In genomic region chr14:48324460-48324850, GRCm38 (mm10) we compare ENCODE assay signal across 25 mouse cellular contexts.
A peak's percentile ranks its signal among the peaks of the same experiment; 100 is the strongest.
DNase-seq lines count a peak whose midpoint lies in the region; ATAC-seq and TF ChIP-seq lines count a peak whose summit lies in the region.
"Had no signal": no experiment of that assay in that cellular context is flagged by ENCODE, and none has a peak within 500 bp of the region (broad histone marks: within the 10 kb centered on the region; RNA-seq: fewer than 3 reads in every experiment).

No protein-coding gene starts in this region.

- no peaks in the 10 kb centered on the region for H3K9me3 ChIP-seq in embryonic facial prominence, embryonic 15.5 days (replicated peaks)
- no peaks in the 10 kb centered on the region for H3K9me3 ChIP-seq in embryonic facial prominence, embryonic 10.5 days
- no peaks in the 10 kb centered on the region for H3K9me3 ChIP-seq in lung, embryonic 14.5 days (ENCODE audit: low read depth, low read length)
- H3K9me3 ChIP-seq in midbrain, embryonic 13.5 days = no peaks in the 10 kb centered on the region
- H3K9me3 ChIP-seq in midbrain, embryonic 11.5 days (ENCODE audit: control insufficient read depth, low read length) = no peaks in the 10 kb centered on the region
- H3K9me3 ChIP-seq in midbrain, postnatal 0 days (ENCODE audit: low read length) = no peaks in the 10 kb centered on the region
- no peaks in the 10 kb centered on the region for H3K9me3 ChIP-seq in forebrain, embryonic 11.5 days (ENCODE audit: control insufficient read depth, low read length)
- H3K9me3 ChIP-seq: forebrain, embryonic 12.5 days; forebrain, embryonic 15.5 days; heart, embryonic 12.5 days; heart, embryonic 15.5 days; hindbrain, embryonic 10.5 days; hindbrain, embryonic 13.5 days had no signal

- ATAC-seq in embryonic facial prominence, embryonic 15.5 days (ENCODE audit: insufficient number of reproducible peaks, low FRiP score, low TSS enrichment, low read depth) = no peak
- no peak for ATAC-seq in lung, embryonic 14.5 days (ENCODE audit: insufficient read depth)
- ATAC-seq in midbrain, embryonic 13.5 days = no peak; the same call in 1 of the 2 replicates
- ATAC-seq in midbrain, embryonic 11.5 days (ENCODE audit: low FRiP score) = no peak
- ATAC-seq in midbrain, postnatal 0 days (ENCODE audit: low FRiP score) = no peak
- ATAC-seq in forebrain, embryonic 11.5 days (replicated peaks; ENCODE audit: low FRiP score) = no peak
- ATAC-seq: CD4-positive, CD25-positive, alpha-beta regulatory T cell, adult 4 months; forebrain, embryonic 15.5 days; hindbrain, embryonic 16.5 days had no signal

- no peak for DNase-seq in embryonic facial prominence, embryonic 10.5 days (ENCODE audit: low spot score)
- DNase-seq in lung, embryonic 14.5 days = no peak
- DNase-seq in lung, postnatal 36 days = no peak
- no peak for DNase-seq in midbrain, embryonic 11.5 days (ENCODE audit: low spot score, missing footprints)
- DNase-seq in midbrain, postnatal 0 days (ENCODE audit: low spot score) = peak; percentile 24
- DNase-seq in forebrain, embryonic 11.5 days (ENCODE audit: low spot score) = no peak
- DNase-seq: adrenal gland, adult 2 months; adrenal gland, postnatal 14 days; cerebellum, adult 11 months; cerebellum, adult 8-10 months; embryo, embryonic 11 days; gastrocnemius, postnatal 25 days; heart, adult 18-20 months; heart, postnatal 10 days; heart, postnatal 36 days had no signal

- no peak overlapping the region for H3K9ac ChIP-seq in embryonic facial prominence, embryonic 15.5 days
- no peak overlapping the region for H3K9ac ChIP-seq in lung, embryonic 14.5 days
- H3K9ac ChIP-seq in midbrain, embryonic 13.5 days (replicated peaks) = no peak overlapping the region
- no peak overlapping the region for H3K9ac ChIP-seq in midbrain, embryonic 11.5 days (ENCODE audit: low read length)
- no peak overlapping the region for H3K9ac ChIP-seq in midbrain, postnatal 0 days (replicated peaks; ENCODE audit: low read length, poor library complexity, severe bottlenecking)
- H3K9ac ChIP-seq in forebrain, embryonic 11.5 days (ENCODE audit: low read length) = no peak overlapping the region
- H3K9ac ChIP-seq: forebrain, embryonic 12.5 days; forebrain, embryonic 15.5 days; heart, embryonic 12.5 days; heart, embryonic 15.5 days; hindbrain, embryonic 13.5 days had no signal

- 72% methylated on average over 4 of the region's 4 CpGs for WGBS in embryonic facial prominence, embryonic 15.5 days
- WGBS in embryonic facial prominence, embryonic 10.5 days = 94% methylated on average over 4 of the region's 4 CpGs
- WGBS in lung, embryonic 14.5 days = 62% methylated on average over 4 of the region's 4 CpGs
- 92% methylated on average over 4 of the region's 4 CpGs for WGBS in midbrain, embryonic 13.5 days
- WGBS in midbrain, embryonic 11.5 days = 98% methylated on average over 4 of the region's 4 CpGs
- WGBS in midbrain, postnatal 0 days = 77% methylated on average over 4 of the region's 4 CpGs
- 93% methylated on average over 4 of the region's 4 CpGs for WGBS in forebrain, embryonic 11.5 days

- no peak for TF ChIP-seq CTCF in lung, embryonic 14.5 days (IDR thresholded peaks at IDR 0.05; ENCODE audit: low read depth)
- TF ChIP-seq CTCF in midbrain, postnatal 0 days (IDR thresholded peaks at IDR 0.05) = no peak

- H3K4me1 ChIP-seq in embryonic facial prominence, embryonic 15.5 days = no peaks in the 10 kb centered on the region
- peaks cover 2% of the 10 kb centered on the region; the same call in 1 of the 2 replicates for H3K4me1 ChIP-seq in embryonic facial prominence, embryonic 10.5 days
- H3K4me1 ChIP-seq in lung, embryonic 14.5 days (ENCODE audit: insufficient read depth) = no peaks in the 10 kb centered on the region
- no peaks in the 10 kb centered on the region for H3K4me1 ChIP-seq in midbrain, embryonic 13.5 days (replicated peaks)
- no peaks in the 10 kb centered on the region for H3K4me1 ChIP-seq in midbrain, embryonic 11.5 days (ENCODE audit: control insufficient read depth, insufficient read depth, low read length)
- H3K4me1 ChIP-seq in midbrain, postnatal 0 days (ENCODE audit: insufficient read depth, low read length) = no peaks in the 10 kb centered on the region
- no peaks in the 10 kb centered on the region for H3K4me1 ChIP-seq in forebrain, embryonic 11.5 days (replicated peaks; ENCODE audit: control insufficient read depth, insufficient read depth, low read length)
- H3K4me1 ChIP-seq: forebrain, embryonic 15.5 days; heart, embryonic 12.5 days; heart, embryonic 15.5 days; hindbrain, embryonic 10.5 days; hindbrain, embryonic 13.5 days had no signal

- no peaks in the 10 kb centered on the region for H3K36me3 ChIP-seq in embryonic facial prominence, embryonic 15.5 days
- H3K36me3 ChIP-seq in embryonic facial prominence, embryonic 10.5 days (replicated peaks) = no peaks in the 10 kb centered on the region
- no peaks in the 10 kb centered on the region for H3K36me3 ChIP-seq in lung, embryonic 14.5 days (ENCODE audit: insufficient read depth)
- H3K36me3 ChIP-seq in midbrain, embryonic 13.5 days = no peaks in the 10 kb centered on the region
- H3K36me3 ChIP-seq in midbrain, embryonic 11.5 days (ENCODE audit: control insufficient read depth, insufficient read depth, low read length) = no peaks in the 10 kb centered on the region
- no peaks in the 10 kb centered on the region for H3K36me3 ChIP-seq in midbrain, postnatal 0 days (ENCODE audit: insufficient read depth, low read length)
- no peaks in the 10 kb centered on the region for H3K36me3 ChIP-seq in forebrain, embryonic 11.5 days (ENCODE audit: control insufficient read depth, insufficient read depth, low read length)
- H3K36me3 ChIP-seq: forebrain, embryonic 12.5 days; forebrain, embryonic 15.5 days; heart, embryonic 12.5 days; heart, embryonic 15.5 days; hindbrain, embryonic 10.5 days; hindbrain, embryonic 13.5 days had no signal

- no peak overlapping the region for H3K4me3 ChIP-seq in embryonic facial prominence, embryonic 15.5 days (replicated peaks)
- H3K4me3 ChIP-seq in embryonic facial prominence, embryonic 10.5 days = no peak overlapping the region
- H3K4me3 ChIP-seq in lung, embryonic 14.5 days (ENCODE audit: low read depth, low read length) = no peak overlapping the region
- no peak overlapping the region for H3K4me3 ChIP-seq in midbrain, embryonic 13.5 days (replicated peaks)
- H3K4me3 ChIP-seq in midbrain, embryonic 11.5 days (ENCODE audit: low read depth, low read length) = no peak overlapping the region
- H3K4me3 ChIP-seq in midbrain, postnatal 0 days (ENCODE audit: low read depth, low read length) = no peak overlapping the region
- H3K4me3 ChIP-seq in forebrain, embryonic 11.5 days (ENCODE audit: low read depth, low read length) = no peak overlapping the region
- H3K4me3 ChIP-seq: forebrain, embryonic 12.5 days; forebrain, embryonic 15.5 days; heart, embryonic 12.5 days; heart, embryonic 15.5 days; hindbrain, embryonic 10.5 days; hindbrain, embryonic 13.5 days had no signal

- no peaks in the 10 kb centered on the region for H3K27me3 ChIP-seq in embryonic facial prominence, embryonic 15.5 days
- no peaks in the 10 kb centered on the region for H3K27me3 ChIP-seq in embryonic facial prominence, embryonic 10.5 days (replicated peaks; ENCODE audit: low read depth, poor library complexity, severe bottlenecking)
- no peaks in the 10 kb centered on the region for H3K27me3 ChIP-seq in lung, embryonic 14.5 days (ENCODE audit: insufficient read depth, low read length)
- no peaks in the 10 kb centered on the region for H3K27me3 ChIP-seq in midbrain, embryonic 13.5 days
- no peaks in the 10 kb centered on the region for H3K27me3 ChIP-seq in midbrain, embryonic 11.5 days (ENCODE audit: control insufficient read depth, insufficient read depth, low read length)
- H3K27me3 ChIP-seq in midbrain, postnatal 0 days (ENCODE audit: insufficient read depth, low read length) = no peaks in the 10 kb centered on the region
- H3K27me3 ChIP-seq in forebrain, embryonic 11.5 days (ENCODE audit: control insufficient read depth, insufficient read depth, low read length) = no peaks in the 10 kb centered on the region
- H3K27me3 ChIP-seq: forebrain, embryonic 12.5 days; forebrain, embryonic 15.5 days; hindbrain, embryonic 13.5 days had no signal

- H3K27ac ChIP-seq in embryonic facial prominence, embryonic 15.5 days (replicated peaks) = no peak overlapping the region
- H3K27ac ChIP-seq in embryonic facial prominence, embryonic 10.5 days (replicated peaks) = no peak overlapping the region
- H3K27ac ChIP-seq in lung, embryonic 14.5 days (ENCODE audit: low read depth) = no peak overlapping the region
- 0 out of 2 replicates have a peak overlapping the region, but pooled peaks have one; percentile 3 for H3K27ac ChIP-seq in midbrain, embryonic 13.5 days
- no peak overlapping the region for H3K27ac ChIP-seq in midbrain, embryonic 11.5 days (ENCODE audit: low read depth, low read length)
- H3K27ac ChIP-seq in midbrain, postnatal 0 days (ENCODE audit: low read depth, low read length) = no peak overlapping the region
- H3K27ac ChIP-seq in forebrain, embryonic 11.5 days (ENCODE audit: low read depth, low read length) = no peak overlapping the region
- H3K27ac ChIP-seq: forebrain, embryonic 12.5 days; forebrain, embryonic 15.5 days; heart, embryonic 15.5 days; hindbrain, embryonic 10.5 days; hindbrain, embryonic 13.5 days had no signal

- 0 out of 2 replicates have a peak overlapping the region, but pooled peaks have one; percentile 12 for H3K4me2 ChIP-seq in embryonic facial prominence, embryonic 15.5 days (replicated peaks)
- H3K4me2 ChIP-seq in lung, embryonic 14.5 days = peak overlapping the region; percentile 38
- no peak overlapping the region for H3K4me2 ChIP-seq in midbrain, embryonic 13.5 days (replicated peaks)
- no peak overlapping the region for H3K4me2 ChIP-seq in midbrain, embryonic 11.5 days
- no peak overlapping the region for H3K4me2 ChIP-seq in midbrain, postnatal 0 days (ENCODE audit: low read depth, low read length, poor library complexity, severe bottlenecking)
- no peak overlapping the region for H3K4me2 ChIP-seq in forebrain, embryonic 11.5 days (ENCODE audit: low read depth, low read length, severe bottlenecking)
- H3K4me2 ChIP-seq: forebrain, embryonic 12.5 days; forebrain, embryonic 15.5 days; heart, embryonic 12.5 days; heart, embryonic 15.5 days; hindbrain, embryonic 13.5 days had no signal

Comparison
In these comparisons a context has a peak if more than half of its experiments do, and no peak if none do; other contexts are left out.
1. H3K4me2 ChIP-seq: peak in embryonic facial prominence, embryonic 15.5 days (single experiment) and lung, embryonic 14.5 days (single experiment); none in midbrain, embryonic 13.5 days (single experiment), midbrain, embryonic 11.5 days (single experiment), midbrain, postnatal 0 days (single experiment) and forebrain, embryonic 11.5 days (single experiment).